Mouse (Mus musculus) G1E (cell line): ENCODE results near the gene Cckbr. TPM values are rescaled to one million over a fixed set of nuclear protein-coding genes. Genes with fewer than 3 reads are reported as not detected.

Experiments
- ATAC-seq: 2 replicates; pipeline ENCODE4 v1.8.0; 2016; ENCODE audit warnings: mild to moderate bottlenecking; ENCODE audit not compliant: insufficient number of reproducible peaks, poor library complexity, low FRiP score, severe bottlenecking; ENCODE audit errors: extremely low read depth
- DNase-seq: peaks from one replicate; pipeline ENCODE4 v3.0.0; 2012; ENCODE audit warnings: low spot score
- H3K27me3 ChIP-seq: 2 replicates; pipeline ENCODE4 v1.6.1; 2012; ENCODE audit warnings: mild to moderate bottlenecking, low read length, inconsistent platforms; ENCODE audit not compliant: insufficient read depth
- H3K36me3 ChIP-seq: replicated peaks from 2 replicates; pipeline ENCODE3; 2012; ENCODE audit warnings: mild to moderate bottlenecking, inconsistent platforms
- H3K4me1 ChIP-seq: 2 replicates; pipeline ENCODE4 v1.6.1; 2012; ENCODE audit warnings: low read depth, low read length, inconsistent platforms, mixed read lengths; ENCODE audit not compliant: insufficient read depth
- H3K4me3 ChIP-seq: 2 replicates; pipeline ENCODE4 v1.5.1; 2012; ENCODE audit warnings: low read depth, mild to moderate bottlenecking, inconsistent platforms, low read length, moderate library complexity, mixed read lengths
- H3K9me3 ChIP-seq: replicated peaks from 2 replicates; pipeline ENCODE4 v1.6.1; 2012; ENCODE audit warnings: inconsistent platforms
- CTCF ChIP-seq: IDR thresholded peaks from 2 replicates; pipeline ENCODE4 v1.5.1; 2012; ENCODE audit warnings: low read depth, low read length, inconsistent platforms, mixed read lengths
- GATA1 ChIP-seq: IDR thresholded peaks from 2 replicates; pipeline ENCODE4 v1.6.1; 2012; ENCODE audit warnings: borderline replicate concordance, low read length, inconsistent platforms, mixed read lengths
- GATA2 ChIP-seq: IDR thresholded peaks from 2 replicates; pipeline ENCODE4 v1.6.1; 2012; ENCODE audit warnings: low read depth, low read length, inconsistent platforms, borderline replicate concordance
- POLR2AphosphoS5 ChIP-seq: IDR thresholded peaks from 2 replicates; pipeline ENCODE4 v1.6.1; 2012; ENCODE audit warnings: low read depth, low read length, inconsistent platforms; ENCODE audit not compliant: insufficient replicate concordance
- TAL1 ChIP-seq: conservative IDR thresholded peaks from 2 replicates; pipeline ENCODE4 v1.6.1; 2012; ENCODE audit warnings: low read depth, low read length, inconsistent platforms, mixed read lengths
- polyA plus RNA-seq: library from polyadenylated mRNA; stranded (reverse); fragments of >175 nt; gene quantifications from 2 replicates; pipeline ENCODE4 v1.2.3, GENCODE M21; 2012
- total RNA-seq, 2 experiments: library from RNA; stranded (forward) in 1 of 2; stranded (reverse) in 1 of 2; fragments of 200-1000 nt in 1 of 2; fragments of >200 nt in 1 of 2; fragmentation: Nextera tagmentation in 1 of 2; gene quantifications; 2 replicates each; pipeline ENCODE4 v1.2.3; 2014 to 2017

The Cckbr gene
- total and polyA plus RNA-seq, 3 experiments = 0.05 TPM; not detected in 2

- TF ChIP-seq CTCF (no peak), GATA2 (no peak), POLR2AphosphoS5 (no peak), GATA1 (no peak), TAL1 (no peak)
- Histone ChIP-seq H3K4me1 (peaks cover 33% of the 10 kb centered on the region), H3K4me3 (no peak overlapping the region), H3K27me3 (no peaks in the 10 kb centered on the region), H3K9me3 (no peaks in the 10 kb centered on the region), H3K36me3 (peaks cover 33% of the 10 kb centered on the region)
- ATAC-seq = no peak
- DNase-seq = no peak
Observed at GRCm38 (mm10) chr7:105396126-105396525, 29.4 kb upstream of the Cckbr start.

- Histone ChIP-seq H3K4me1 (peaks cover 33% of the 10 kb centered on the region), H3K36me3 (peaks cover 16% of the 10 kb centered on the region), H3K9me3 (no peaks in the 10 kb centered on the region), H3K27me3 (no peaks in the 10 kb centered on the region), H3K4me3 (peak overlapping the region; percentile 95)
- DNase-seq (peak; percentile 8), ATAC-seq (no peak)
- TF ChIP-seq TAL1 (no peak), CTCF (no peak), GATA2 (no peak), GATA1 (no peak), POLR2AphosphoS5 (no peak)
Observed at GRCm38 (mm10) chr7:105399058-105399934, 26.2 kb upstream of the Cckbr start.

GRCm38 (mm10) chr7:105399935-105400624 is 25.5 kb upstream of the Cckbr start, which contains the start of gene Fam160a2:
Gene Fam160a2 (minus strand): TSS chr7:105400054.
- Histone ChIP-seq H3K27me3 (0 out of 2 replicates have a peak, but pooled peaks cover 3% of the 10 kb centered on the region), H3K9me3 (no peaks in the 10 kb centered on the region), H3K4me3 (peak within 1 kb of the TSS; percentile 95), H3K4me1 (peaks cover 33% of the 10 kb centered on the region), H3K36me3 (peaks cover 10% of the 10 kb centered on the region)
- DNase-seq (peak; percentile 91), ATAC-seq (peak; percentile 94)
- no peak for TF ChIP-seq GATA2
- TF ChIP-seq TAL1 = no peak
- TF ChIP-seq CTCF = no peak
- TF ChIP-seq POLR2AphosphoS5 = no peak
- TF ChIP-seq GATA1 = no peak

- H3K4me3 ChIP-seq = no peak within 1 kb of the TSS
- TF ChIP-seq POLR2AphosphoS5 = no peak
- TF ChIP-seq CTCF = no peak
- no peak for TF ChIP-seq TAL1
- TF ChIP-seq GATA2 = no peak
- TF ChIP-seq GATA1 = no peak
- DNase-seq (no peak), ATAC-seq (no peak)
- H3K9me3 ChIP-seq = no peaks in the 10 kb centered on the region
- H3K27me3 ChIP-seq = peaks cover 19% of the 10 kb centered on the region; the same call in 1 of the 2 replicates
- no peaks in the 10 kb centered on the region for H3K36me3 ChIP-seq
- H3K4me1 ChIP-seq = peaks cover 8% of the 10 kb centered on the region
Observed at GRCm38 (mm10) chr7:105404268-105404667, 21.3 kb upstream of the Cckbr start, which contains the start of gene Cnga4. Gene Cnga4 (plus strand): TSS chr7:105404568.

- Histone ChIP-seq H3K36me3 (no peaks in the 10 kb centered on the region), H3K9me3 (no peaks in the 10 kb centered on the region), H3K4me3 (no peak overlapping the region), H3K4me1 (no peaks in the 10 kb centered on the region), H3K27me3 (peaks cover 19% of the 10 kb centered on the region; the same call in 1 of the 2 replicates)
- DNase-seq = no peak
- TF ChIP-seq GATA2 (no peak), POLR2AphosphoS5 (no peak), TAL1 (no peak), CTCF (no peak), GATA1 (no peak)
- ATAC-seq = no peak
Observed at GRCm38 (mm10) chr7:105406322-105406721, 19.2 kb upstream of the Cckbr start.
